Mouse (Mus musculus): ENCODE results near the gene Tmem238.

Tmem238 gene

DNA sequence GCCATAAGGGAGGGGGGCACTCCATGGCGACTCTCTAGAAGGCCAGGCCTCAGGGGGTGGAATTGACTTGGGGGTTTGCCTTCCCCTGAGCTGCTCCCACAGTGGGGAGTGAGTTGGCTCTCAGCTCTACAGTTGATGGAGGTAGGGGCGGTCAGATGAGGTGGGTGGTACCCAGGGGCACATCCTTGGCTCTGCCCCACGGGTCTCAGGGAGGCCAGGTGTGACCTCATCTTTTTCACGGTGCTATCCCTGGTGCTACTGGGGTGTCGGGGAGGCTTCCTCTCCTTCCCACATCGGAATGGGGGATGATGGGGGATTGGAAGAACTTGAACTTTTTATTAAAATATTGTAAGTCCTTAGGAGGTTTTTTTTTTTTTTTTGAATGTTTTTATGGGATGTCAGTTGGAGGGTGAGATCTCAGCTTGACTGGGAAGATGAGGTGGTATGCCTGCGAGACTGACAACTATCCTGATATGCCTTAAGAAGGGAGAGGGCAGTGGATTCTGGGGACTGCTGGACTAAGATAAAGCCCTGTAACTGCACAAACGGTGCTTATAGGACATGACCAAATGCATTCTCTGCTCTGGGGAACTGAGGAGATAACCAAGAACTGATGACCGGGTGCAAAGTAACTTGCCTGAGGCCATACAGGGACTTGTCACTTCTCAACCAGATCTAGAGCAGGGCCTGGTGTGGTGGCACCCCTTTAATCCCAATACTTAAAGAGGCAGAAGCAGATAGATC lies 42.1 kb downstream of the Tmem238 start:
- DNase-seq (ENCODE audit: low spot score): peak; percentile 83

DNA sequence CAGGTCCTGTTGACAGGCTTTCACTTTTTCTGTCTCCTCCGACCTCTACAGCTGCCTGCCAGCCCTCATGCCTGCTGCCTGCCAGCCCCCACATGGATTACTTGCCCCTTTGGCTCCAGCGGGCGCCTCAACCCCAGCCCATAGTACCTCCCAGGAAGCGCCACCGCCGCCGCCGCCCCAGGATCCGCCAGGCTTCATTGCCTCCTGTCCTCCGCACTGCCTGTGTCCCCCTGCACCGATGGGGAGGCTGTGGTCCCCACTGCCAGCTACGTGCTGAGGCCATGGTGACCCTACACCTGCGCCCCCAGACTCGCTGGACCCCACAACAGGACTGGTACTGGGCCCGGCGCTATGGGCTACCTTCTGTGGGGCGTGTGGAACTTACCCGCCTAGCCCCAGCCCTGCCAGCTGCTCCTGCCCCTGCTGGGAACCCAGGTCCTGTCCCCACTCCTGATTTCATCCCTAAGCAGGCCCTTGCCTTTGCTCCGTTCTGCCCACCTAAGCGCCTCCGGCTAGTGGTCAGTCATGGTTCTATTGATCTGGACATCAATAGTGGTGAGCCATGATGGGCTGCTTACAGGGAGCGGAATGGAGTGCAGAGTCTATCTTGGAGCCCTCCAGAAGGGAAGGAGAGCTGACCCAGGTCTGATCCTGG lies 43.0 kb downstream of the Tmem238 start:
- no peak for DNase-seq (ENCODE audit: low spot score)

DNA sequence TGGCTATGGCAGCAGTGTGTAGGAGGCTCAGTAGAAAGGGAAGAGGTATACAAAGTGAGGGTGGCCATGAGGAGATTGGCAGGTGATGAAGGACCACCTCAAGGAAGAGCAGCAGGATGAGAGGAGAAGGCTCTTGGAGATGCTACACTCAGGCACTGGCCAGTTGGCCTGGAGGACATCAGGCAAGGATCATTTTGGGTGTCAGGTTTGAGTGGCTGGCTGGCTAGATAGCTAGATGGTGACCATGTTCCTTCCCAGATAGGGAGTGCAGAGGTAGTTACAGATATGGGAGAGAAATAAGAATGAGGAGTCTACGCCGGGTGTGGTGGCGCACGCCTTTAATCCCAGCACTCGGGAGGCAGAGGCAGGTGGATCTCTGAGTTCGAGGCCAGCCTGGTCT lies 44.6 kb downstream of the Tmem238 start:
- no peak for DNase-seq (ENCODE audit: low spot score)

DNA sequence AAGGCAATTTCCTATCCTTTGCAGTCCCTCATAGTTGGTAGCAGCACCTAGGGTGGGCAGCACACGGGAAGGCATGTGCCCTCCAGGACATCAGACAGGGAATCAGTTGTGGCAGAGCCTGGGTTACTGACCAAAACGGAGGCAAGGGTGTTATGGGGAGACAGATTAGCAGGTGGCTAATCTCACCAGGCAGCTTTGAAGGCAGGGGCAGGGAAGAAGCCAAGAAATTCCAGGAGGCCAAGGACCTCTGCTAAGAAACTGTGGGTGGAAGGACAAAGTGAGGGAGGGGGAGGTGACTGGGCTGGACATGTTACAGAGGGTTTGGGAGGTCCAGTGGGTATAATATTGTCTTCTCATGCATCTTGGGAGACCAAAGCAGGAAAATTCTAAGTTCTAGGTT lies 46.1 kb downstream of the Tmem238 start:
- peak; percentile 87 for DNase-seq (ENCODE audit: low spot score)

DNA sequence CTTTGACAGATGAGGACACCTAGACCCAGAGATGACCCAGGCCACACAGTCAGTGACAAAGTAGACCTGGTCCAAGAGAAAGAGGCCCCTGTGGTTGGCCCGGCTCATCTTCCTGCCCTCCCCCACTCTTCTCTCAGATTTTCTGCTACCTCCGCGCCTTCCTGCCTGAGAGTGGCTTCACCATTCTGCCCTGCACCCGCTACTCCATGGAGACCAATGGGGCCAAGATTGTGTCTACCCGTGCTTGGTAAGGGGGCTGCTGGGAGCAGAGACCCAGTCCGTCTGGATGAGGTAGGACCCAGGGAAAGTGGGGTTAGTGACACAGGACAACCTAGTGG lies 47.0 kb downstream of the Tmem238 start:
- no peak for DNase-seq (ENCODE audit: low spot score)

DNA sequence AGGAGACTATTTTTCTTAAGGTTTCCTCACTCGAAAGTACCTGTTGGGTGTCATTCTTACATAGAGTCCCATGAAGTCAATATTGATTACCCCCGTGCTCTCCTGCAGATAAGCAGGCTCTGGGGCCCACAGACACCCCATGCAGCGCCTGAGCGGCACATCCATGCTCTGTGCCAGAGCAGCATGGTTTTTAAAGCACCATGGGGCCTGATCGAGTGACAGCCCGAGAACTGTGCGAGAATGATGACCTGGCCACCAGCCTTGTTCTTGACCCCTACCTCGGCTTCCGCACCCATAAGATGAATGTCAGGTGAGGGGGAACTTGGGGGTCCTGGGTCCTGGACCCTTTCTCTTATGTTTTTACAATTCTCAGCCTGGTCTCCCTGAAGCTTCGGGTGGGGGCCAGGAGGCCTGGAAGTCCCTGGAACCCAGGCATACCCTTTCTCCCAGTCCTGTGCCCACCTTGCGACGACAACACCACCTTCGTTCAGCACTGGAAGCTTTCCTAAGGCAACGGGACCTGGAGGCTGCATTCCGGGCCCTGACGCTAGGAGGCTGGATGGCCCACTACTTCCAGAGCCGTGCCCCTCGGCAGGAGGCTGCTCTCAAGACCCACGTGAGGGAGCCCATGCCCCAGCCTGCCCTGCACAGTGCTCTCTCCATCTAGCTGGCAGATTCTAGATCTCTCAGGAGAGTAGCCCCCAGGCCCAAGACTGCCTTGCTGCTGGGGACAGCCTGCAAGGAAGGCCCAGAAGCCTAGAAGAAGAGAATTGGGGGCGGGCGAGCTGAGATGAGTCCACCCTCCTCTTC lies 47.6 kb downstream of the Tmem238 start:
- no peak for DNase-seq (ENCODE audit: low spot score)

DNA sequence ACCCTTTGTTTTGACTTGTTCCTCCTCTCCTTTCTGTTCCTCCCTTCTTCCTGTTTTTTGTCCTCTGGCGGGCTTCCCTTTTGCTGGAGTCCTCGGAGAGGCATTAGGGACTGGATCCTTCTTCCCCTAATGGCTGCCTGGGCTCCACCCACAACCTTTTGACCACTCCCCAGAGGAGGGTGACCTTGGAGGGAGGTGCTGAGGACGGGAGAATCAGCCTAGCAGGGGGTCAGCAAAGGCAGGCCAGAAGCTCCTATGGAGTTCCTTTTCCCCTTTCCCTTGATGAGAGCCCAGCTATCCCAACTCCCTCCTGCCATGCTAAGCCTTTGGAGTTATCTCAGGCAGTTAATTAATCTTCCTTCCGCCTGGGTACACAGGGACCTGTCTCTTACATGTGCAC lies 48.3 kb downstream of the Tmem238 start:
- DNase-seq (ENCODE audit: low spot score): peak; percentile 82

DNA sequence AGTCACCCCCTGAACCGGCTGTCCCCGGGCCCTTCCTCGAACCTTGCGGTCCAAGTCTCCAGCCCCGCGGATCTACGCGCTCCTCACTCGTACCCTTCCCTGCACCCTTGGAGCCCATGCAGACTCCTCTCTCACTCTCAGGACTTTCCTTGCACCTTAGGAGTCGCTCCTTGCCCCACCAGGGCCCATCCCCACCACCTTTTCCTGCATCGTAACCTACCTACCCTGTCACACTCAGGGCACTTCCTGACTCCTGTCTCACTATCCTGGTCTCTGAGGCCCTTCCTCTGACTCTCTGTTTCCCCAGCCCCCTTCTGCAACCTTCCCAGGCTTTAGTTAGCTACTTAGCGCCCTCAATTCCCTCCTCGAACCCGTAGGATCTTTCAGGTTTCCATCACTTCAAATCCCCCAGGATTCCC lies 49.1 kb downstream of the Tmem238 start:
- no peak for DNase-seq (ENCODE audit: low spot score)

DNA sequence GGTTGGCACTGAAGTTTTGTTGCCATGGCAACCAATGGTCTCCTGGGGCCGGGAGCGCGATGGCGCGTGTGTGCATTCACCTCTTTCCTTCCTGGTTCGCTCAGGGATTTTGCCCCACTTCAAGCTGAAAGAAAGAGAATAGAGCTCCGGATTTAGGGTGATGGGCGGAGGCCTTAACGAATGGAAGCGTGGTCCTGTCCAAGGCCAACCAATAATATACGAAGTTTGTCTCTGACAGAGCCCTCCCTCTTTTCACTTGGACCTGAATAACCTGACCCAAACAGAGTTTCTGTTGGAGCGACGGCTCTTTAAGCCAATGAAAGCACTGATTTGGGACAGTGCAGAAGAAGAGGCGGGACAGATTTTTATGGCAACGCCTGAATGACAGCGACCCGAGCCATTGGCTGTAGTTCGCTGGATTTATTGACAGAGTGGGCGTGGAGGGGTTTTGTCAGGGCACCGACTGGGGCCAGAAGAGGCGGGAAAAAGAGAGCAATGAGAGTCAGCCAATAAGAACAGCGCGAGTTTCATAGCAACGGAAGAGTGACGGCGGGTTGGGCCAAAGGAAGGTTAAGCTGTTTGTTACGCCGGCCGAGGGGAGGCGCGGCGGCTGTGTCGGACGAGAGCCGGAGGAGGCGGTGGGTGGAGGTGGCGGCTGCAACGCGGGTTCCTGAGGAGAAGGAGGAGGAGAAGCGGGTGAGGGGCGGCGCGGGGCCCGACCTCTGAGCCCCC lies 49.7 kb downstream of the Tmem238 start, which contains the start of gene Kmt5c:
Kmt5c (plus strand) TSS at position 572 of the 732 bp plus-strand sequence.
- DNase-seq (ENCODE audit: low spot score): peak; percentile 98

DNA sequence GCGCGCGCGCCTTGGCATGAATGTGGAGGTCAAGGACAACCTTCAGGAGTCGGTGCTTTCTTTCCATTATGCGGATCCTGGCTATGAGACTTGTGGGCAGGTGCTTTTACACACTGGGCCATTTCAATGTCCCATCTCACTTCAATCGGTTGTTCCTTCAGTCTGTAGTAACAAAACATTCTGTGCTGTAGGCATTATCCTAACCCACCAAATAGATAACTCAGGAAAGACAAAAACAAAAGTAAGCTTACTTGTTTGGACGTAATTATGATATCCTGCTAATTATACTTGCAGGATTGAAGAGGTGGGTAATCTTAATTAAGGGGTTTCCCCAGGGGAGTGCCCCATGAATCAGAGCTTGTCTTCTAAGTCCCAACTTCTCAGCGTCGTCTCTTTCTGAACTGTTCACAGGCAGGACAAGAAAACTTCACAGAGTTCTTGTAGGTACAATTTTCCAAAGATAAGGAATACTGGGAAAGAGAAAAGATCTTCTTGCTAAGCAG lies 50.4 kb downstream of the Tmem238 start:
- DNase-seq (ENCODE audit: low spot score): no peak

Data from c-Kit-positive CD71-positive TER-119-positive erythroid progenitor cells, embryonic 14.5 days (primary cell).